Mouse (Mus musculus) G1E (cell line): ENCODE data around the gene Snx8.

ENCODE experiments used
- CTCF ChIP-seq: IDR thresholded peaks from 2 replicates; pipeline ENCODE4 v1.5.1; 2012; ENCODE audit warnings: low read depth, low read length, inconsistent platforms, mixed read lengths
- GATA1 ChIP-seq: IDR thresholded peaks from 2 replicates; pipeline ENCODE4 v1.6.1; 2012; ENCODE audit warnings: borderline replicate concordance, low read length, inconsistent platforms, mixed read lengths
- GATA2 ChIP-seq: IDR thresholded peaks from 2 replicates; pipeline ENCODE4 v1.6.1; 2012; ENCODE audit warnings: low read depth, low read length, inconsistent platforms, borderline replicate concordance
- POLR2AphosphoS5 ChIP-seq: IDR thresholded peaks from 2 replicates; pipeline ENCODE4 v1.6.1; 2012; ENCODE audit warnings: low read depth, low read length, inconsistent platforms; ENCODE audit not compliant: insufficient replicate concordance
- TAL1 ChIP-seq: conservative IDR thresholded peaks from 2 replicates; pipeline ENCODE4 v1.6.1; 2012; ENCODE audit warnings: low read depth, low read length, inconsistent platforms, mixed read lengths

DNA sequence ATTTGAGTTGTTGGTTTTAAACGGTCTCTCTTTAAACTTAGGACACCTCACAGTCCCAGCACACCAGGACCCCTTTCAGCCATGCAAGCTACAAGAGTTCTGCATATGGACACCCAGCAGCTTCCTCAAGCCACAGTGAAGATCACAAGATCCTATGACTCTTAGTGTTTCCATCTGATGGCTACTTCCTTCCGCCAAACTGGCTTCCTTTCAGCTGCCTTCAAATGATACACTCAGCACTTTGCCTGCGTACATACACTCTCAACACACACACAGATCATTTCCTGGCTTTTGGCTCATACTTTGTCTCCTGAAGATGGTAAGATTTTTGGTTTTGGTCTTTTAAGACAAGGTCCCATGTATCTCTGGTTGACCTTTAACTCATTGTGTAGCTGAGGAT, 3.6 kb upstream of the Snx8 start:
- no peak for TF ChIP-seq GATA1
- TF ChIP-seq CTCF: no peak
- no peak for TF ChIP-seq POLR2AphosphoS5
- no peak for TF ChIP-seq TAL1
- TF ChIP-seq GATA2: no peak
